Mouse (Mus musculus) frontal cortex, postnatal 10 days (tissue): ENCODE results near the gene Sik1.

Experiments
- DNase-seq, 2 experiments: peaks; one replicate each; pipeline ENCODE4 v3.0.0; 2022; ENCODE audit warnings: low spot score in 2 of 2, mixed read lengths in 1 of 2

Gene Sik1

DNA sequence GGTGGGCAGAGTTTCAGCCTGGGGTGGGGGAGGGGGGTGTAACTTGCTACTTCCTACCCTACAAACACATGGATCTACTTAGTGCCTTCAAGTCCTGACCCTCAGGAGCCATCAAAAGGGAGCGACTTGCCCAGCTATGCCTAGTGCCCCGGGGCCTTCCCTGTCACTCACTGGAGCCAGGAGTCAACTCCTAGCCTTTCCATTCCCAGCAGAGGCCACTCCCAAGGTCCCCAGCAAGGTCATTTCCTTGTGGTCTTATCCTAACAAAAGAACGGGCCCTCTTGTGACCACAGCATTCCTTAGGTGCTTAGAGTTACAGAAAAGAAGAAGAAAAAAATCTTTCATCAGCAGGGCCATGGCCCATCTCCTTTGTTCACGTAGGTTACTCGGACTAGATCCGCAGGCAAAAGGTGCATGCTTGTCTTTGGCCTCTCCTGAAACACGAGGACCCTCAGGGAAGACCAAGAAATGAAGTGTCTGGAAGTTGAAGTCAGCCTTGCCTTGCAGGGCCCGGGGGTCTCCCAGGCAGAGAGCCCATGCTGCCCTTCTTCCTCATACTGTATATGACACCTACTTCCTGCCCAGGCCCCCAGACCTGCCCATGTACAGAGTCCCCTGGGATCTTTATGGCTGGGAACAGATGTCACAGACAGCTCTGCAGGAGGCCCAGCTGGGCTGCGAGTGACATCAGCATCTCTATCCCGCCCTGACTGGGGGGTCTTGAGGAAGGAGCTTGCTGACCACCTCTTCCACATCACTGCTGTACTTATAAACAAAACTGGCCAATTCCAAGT, 47.3 kb downstream of the Sik1 start:
- DNase-seq = no peak

DNA sequence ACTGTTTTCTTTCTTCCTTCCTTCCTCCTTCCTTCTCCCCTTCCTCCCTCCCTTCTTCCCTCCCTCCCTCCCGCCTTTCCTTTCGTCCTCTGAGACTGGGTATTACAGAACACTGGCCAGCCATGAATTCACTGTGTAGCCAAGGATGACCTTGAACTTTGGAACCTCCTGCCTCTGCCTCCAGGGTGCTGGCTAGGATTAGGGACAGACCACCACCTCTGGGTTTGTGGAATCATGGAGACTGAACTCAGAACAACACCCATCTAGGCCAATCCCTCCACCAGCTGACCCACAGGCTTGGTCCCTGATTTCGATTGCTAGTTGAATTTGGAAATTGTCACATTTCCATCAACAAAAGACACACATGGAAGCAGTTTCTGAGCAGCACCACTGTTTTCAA, 49.1 kb downstream of the Sik1 start:
- DNase-seq = no peak

DNA sequence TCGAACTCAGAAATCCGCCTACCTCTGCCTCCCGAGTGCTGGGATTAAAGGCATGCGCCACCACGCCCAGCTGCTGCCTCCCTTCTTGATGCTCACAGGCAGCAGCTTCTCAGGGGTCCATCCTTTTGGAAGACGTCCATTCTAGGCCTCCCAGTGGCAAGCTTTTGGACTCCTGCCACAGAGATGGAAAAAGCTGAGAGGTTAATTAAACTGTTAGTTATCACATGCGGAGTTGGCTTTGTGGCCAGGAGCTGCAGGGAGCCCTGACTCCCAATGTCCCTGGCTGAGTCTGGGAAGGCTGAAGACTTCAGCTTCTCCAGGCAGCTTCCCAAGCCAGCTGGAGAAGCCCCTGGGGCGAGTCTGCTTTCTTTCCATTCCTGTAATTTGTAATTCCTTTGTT, 49.6 kb downstream of the Sik1 start:
- DNase-seq = peak in 1 of 2 experiments; percentile 33

DNA sequence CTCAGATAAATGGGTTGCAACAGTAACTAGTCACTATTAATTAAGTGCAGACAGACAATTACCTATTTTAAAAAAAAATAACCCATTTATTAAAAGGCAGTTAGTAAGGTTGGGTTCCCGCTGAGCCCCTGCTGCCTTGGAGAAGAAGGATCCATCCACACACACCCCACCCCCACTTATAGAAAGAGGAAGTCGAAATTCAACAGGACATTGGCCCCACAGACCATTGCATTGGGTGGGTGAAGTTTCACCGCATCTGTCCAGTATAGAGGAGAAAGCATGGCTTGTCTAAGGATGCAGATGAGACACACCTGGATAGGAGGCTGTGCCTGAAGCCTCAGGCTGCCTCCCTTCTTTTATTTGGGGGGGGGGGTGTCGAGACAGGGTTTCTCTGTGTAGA, 50.0 kb downstream of the Sik1 start:
- DNase-seq = no peak

DNA sequence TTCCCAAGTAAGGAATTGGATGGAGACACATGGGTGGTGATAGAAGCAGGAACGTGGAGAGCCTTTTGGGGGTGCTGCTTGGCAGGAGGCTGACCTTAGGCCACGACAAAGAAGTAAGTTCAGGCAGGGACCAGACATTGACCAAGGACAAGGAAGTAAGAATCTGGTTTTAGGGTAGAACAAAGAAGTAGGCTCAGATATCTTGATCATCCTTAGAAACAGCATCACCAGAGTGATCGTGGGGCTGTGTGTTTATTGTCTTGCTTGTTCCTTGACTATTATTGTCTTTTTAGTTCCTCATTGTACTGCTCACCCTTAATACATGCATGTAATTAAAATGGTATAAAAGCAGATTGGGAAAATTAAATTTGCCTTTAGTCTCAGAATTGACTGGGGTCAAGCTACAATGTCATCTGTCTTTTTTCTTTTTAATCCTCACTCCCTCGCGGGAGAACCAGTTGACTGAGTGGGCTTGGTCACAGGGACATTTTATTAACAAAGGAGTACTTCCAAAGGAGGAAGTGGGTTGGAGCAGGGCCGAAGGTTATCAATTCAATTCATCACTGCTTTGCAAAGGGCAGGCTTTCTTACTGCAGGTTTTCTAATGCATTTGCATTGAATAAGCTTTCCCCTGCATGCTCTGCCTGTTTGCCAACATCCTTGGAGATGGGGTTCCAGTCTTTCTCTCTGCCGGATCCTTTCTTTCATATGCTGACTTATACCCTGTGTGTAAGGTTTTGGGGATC, 53.2 kb downstream of the Sik1 start:
- DNase-seq = no peak

DNA sequence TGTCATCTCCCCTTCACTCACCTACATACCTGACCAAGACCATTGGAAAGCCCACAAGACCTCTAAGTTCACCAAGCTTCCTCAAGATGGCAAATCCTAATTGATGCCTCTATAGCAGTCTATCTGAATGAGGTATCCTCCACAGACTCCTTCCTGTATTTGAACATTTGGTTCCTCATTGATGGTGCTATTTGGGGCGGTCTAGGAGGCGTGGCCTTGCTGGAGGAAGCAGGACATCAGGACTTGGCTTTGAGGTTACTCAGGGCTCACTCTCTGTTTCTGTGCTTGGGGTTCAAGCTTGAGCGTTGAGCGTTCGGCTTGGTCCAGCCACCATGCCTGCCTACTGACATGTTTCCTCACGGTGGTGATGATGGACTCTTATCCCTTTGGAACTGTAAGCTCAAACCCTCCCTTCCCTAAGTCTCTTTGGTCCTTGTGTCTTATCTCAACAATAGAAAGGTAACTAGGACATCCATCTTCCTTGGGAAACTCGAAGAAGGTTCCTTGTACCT, 54.7 kb downstream of the Sik1 start:
- no peak for DNase-seq

DNA sequence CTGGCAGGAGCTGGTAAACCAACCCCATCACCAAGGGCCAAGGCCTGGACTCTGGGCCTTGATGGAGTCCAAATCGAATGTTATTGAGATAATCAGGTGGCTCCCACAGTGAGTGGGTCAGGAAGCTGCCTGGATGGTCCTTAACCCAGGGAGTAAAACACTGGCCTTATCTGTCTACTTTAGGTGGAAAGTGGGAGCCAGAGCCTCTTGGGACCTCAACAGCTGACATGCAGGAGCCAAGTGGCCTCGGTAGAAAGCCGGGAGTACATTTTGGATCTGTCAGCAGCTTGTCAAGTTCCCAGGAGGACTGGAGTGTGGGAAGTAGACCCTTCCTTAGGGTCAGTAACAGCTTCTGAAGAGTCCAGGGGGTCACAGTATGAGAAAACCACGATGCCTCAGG, 59.7 kb downstream of the Sik1 start:
- DNase-seq = no peak
